Mouse (Mus musculus): ENCODE measurements around the gene Vstm5.
"Not testable (repeated sequence)": the region's sequence is repeated elsewhere in the genome, so short reads cannot be mapped to it uniquely, and the experiment has no call there.

The Vstm5 gene

GRCm38 (mm10) chr9:15261980-15262379, 23.1 kb downstream of the Vstm5 start:
- no peak for DNase-seq (ENCODE audit: low spot score in 2 of 2)

- no peak for DNase-seq (ENCODE audit: low spot score in 2 of 2)
These were observed 24.6 kb downstream of the Vstm5 start for GRCm38 (mm10) chr9:15263487-15263886.

GRCm38 (mm10) chr9:15273981-15274380, 35.1 kb downstream of the Vstm5 start:
- DNase-seq (ENCODE audit: low spot score in 2 of 2) = no peak

- no peak for DNase-seq (ENCODE audit: low spot score in 2 of 2)
These were observed 38.0 kb downstream of the Vstm5 start for GRCm38 (mm10) chr9:15276855-15277254.

- no peak for DNase-seq (ENCODE audit: low spot score in 2 of 2)
These were observed 39.5 kb downstream of the Vstm5 start for GRCm38 (mm10) chr9:15278343-15278742.

- no peak for DNase-seq (ENCODE audit: low spot score in 2 of 2)
These were observed 40.3 kb downstream of the Vstm5 start for GRCm38 (mm10) chr9:15279139-15279648.

GRCm38 (mm10) chr9:15279649-15280490, 41.0 kb downstream of the Vstm5 start, which contains the start of gene Med17:
Gene Med17 (minus strand): TSS chr9:15279931.
- DNase-seq (ENCODE audit: low spot score in 2 of 2) = peak; percentile 92

- DNase-seq (ENCODE audit: low spot score in 2 of 2) = peak in 1 of 2 experiments; percentile 8
These were observed 41.6 kb downstream of the Vstm5 start for GRCm38 (mm10) chr9:15280491-15280879.

- no peak for DNase-seq (ENCODE audit: low spot score in 2 of 2)
These were observed 46.6 kb downstream of the Vstm5 start for GRCm38 (mm10) chr9:15285443-15285842.

GRCm38 (mm10) chr9:15287846-15288245, 49.0 kb downstream of the Vstm5 start:
- DNase-seq (ENCODE audit: low spot score in 2 of 2) = no peak

- DNase-seq (ENCODE audit: low spot score in 2 of 2) = no peak
These were observed 49.6 kb downstream of the Vstm5 start for GRCm38 (mm10) chr9:15288402-15288801.

- DNase-seq (ENCODE audit: low spot score in 2 of 2) = no peak
These were observed 50.4 kb downstream of the Vstm5 start for GRCm38 (mm10) chr9:15289251-15289650.

- DNase-seq (ENCODE audit: low spot score in 2 of 2) = no peak
These were observed 58.3 kb downstream of the Vstm5 start for GRCm38 (mm10) chr9:15297112-15297511.

- DNase-seq (ENCODE audit: low spot score in 2 of 2) = no peak
These were observed 59.6 kb downstream of the Vstm5 start for GRCm38 (mm10) chr9:15298451-15298850.

GRCm38 (mm10) chr9:15300056-15300455, 61.2 kb downstream of the Vstm5 start:
- no peak for DNase-seq (ENCODE audit: low spot score in 2 of 2)

GRCm38 (mm10) chr9:15301399-15301798, 62.6 kb downstream of the Vstm5 start:
- DNase-seq (ENCODE audit: low spot score in 2 of 2) = peak in 1 of 2 experiments; percentile 22

- DNase-seq (ENCODE audit: low spot score in 2 of 2) = not testable (repeated sequence)
These were observed 63.2 kb downstream of the Vstm5 start for GRCm38 (mm10) chr9:15302006-15302405.

- no peak for DNase-seq (ENCODE audit: low spot score in 2 of 2)
These were observed 64.0 kb downstream of the Vstm5 start for GRCm38 (mm10) chr9:15302881-15303280.

- DNase-seq (ENCODE audit: low spot score in 2 of 2) = peak; percentile 96
These were observed 66.9 kb downstream of the Vstm5 start, which contains the start of gene Taf1d for GRCm38 (mm10) chr9:15305503-15306397. Gene Taf1d (plus strand): TSS chr9:15306214.

- no peak for DNase-seq (ENCODE audit: low spot score in 2 of 2)
These were observed 67.7 kb downstream of the Vstm5 start, which contains the start of gene 4931406C07Rik for GRCm38 (mm10) chr9:15306398-15307119. Gene 4931406C07Rik (minus strand): TSS chr9:15306448.

- DNase-seq (ENCODE audit: low spot score in 2 of 2) = no peak
These were observed 68.4 kb downstream of the Vstm5 start for GRCm38 (mm10) chr9:15307257-15307656.

Measured in spleen, postnatal 36 days (tissue).